Mouse (Mus musculus) MEL (cell line): ENCODE data around the gene Tdp1.

Source experiments
- BHLHE40 ChIP-seq: IDR thresholded peaks from 2 replicates; pipeline ENCODE4 v1.6.1; 2012; ENCODE audit warnings: low read depth, mild to moderate bottlenecking, inconsistent platforms, low read length, improper control_type of control experiment, borderline replicate concordance
- CHD1 ChIP-seq: IDR thresholded peaks from 2 replicates; pipeline ENCODE4 v1.6.1; 2012; ENCODE audit warnings: low read depth, mild to moderate bottlenecking, inconsistent platforms, low read length, improper control_type of control experiment
- CTCF ChIP-seq, 3 experiments: IDR thresholded peaks in 2 of 3; conservative IDR thresholded peaks in 1 of 3; 2 replicates each; pipeline ENCODE4 v1.5.1; 2011 to 2012; ENCODE audit warnings: low read length in 3 of 3, low read depth in 2 of 3, mild to moderate bottlenecking in 2 of 3, improper control_type of control experiment in 1 of 3, inconsistent platforms in 1 of 3, mixed read lengths in 1 of 3, moderate library complexity in 1 of 3; ENCODE audit not compliant: control insufficient read depth in 1 of 3, insufficient read depth in 1 of 3, poor library complexity in 1 of 3, severe bottlenecking in 1 of 3
- E2F4 ChIP-seq: IDR thresholded peaks from 2 replicates; pipeline ENCODE4 v1.6.1; 2011; ENCODE audit warnings: low read depth, low read length, improper control_type of control experiment, borderline replicate concordance
- GABPA ChIP-seq: IDR thresholded peaks from 2 replicates; pipeline ENCODE4 v1.6.1; 2012; ENCODE audit warnings: low read depth, mild to moderate bottlenecking, inconsistent platforms, low read length, improper control_type of control experiment, moderate library complexity
- HCFC1 ChIP-seq: IDR thresholded peaks from 2 replicates; pipeline ENCODE4 v1.6.1; 2012; ENCODE audit warnings: low read depth, mild to moderate bottlenecking, inconsistent platforms, low read length, improper control_type of control experiment, moderate library complexity
- MAFK ChIP-seq: IDR thresholded peaks from 2 replicates; pipeline ENCODE4 v1.6.1; 2011; ENCODE audit warnings: low read depth, mild to moderate bottlenecking, low read length, improper control_type of control experiment, borderline replicate concordance
- MAX ChIP-seq: IDR thresholded peaks from 2 replicates; pipeline ENCODE4 v1.6.1; 2011; ENCODE audit warnings: low read length, improper control_type of control experiment
- POLR2A ChIP-seq, 2 experiments: IDR thresholded peaks; 2 replicates each; pipeline ENCODE4 v1.6.1; 2011 to 2012; ENCODE audit warnings: low read length in 2 of 2, mild to moderate bottlenecking in 2 of 2, control low read depth in 1 of 2, improper control_type of control experiment in 1 of 2, low read depth in 1 of 2, moderate library complexity in 1 of 2; ENCODE audit not compliant: control insufficient read depth in 1 of 2, insufficient read depth in 1 of 2, poor library complexity in 1 of 2

DNA sequence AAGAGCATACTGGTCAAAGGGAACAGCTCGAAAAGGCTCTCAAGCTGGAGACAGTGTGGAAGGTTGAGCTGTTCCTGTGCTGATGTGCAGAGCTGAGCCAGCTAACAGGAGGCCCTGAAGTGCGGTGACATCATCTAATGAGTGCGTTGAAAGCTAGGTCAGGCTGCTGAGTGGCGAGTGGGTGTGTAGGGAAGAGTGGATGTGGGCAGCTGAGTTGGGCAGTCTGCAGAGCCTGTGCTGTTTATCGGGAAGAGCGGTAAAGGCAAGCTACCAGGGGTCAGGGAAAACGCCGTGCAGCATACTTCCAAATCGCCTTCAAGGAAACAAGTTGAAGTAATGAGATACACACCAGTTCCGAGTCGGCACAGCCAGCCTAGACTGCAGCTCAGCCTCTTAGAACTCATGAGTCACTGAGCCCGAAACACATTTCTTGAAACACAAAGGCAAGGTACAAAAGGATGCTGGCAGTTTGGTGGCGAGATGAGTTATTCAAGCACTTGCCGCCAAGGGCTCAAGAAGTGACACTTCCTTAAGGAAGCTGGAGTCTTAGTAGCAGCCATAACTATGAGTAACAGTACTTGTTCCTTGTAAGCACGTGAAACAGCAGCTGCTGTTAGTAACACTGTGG is 33.6 kb downstream of the Tdp1 start:
- TF ChIP-seq CTCF (IDR thresholded peaks at IDR 0.05 in 2 of 3, conservative IDR thresholded peaks at IDR 0.05 in 1 of 3; ENCODE audit: control insufficient read depth in 1 of 3, insufficient read depth in 1 of 3, low read depth in 2 of 3, low read length in 3 of 3, poor library complexity in 1 of 3, severe bottlenecking in 1 of 3), result no peak
- no peak for TF ChIP-seq HCFC1
- TF ChIP-seq CHD1, result no peak
- no peak for TF ChIP-seq MAFK
- no peak for TF ChIP-seq MAX
- no peak for TF ChIP-seq E2F4
- no peak for TF ChIP-seq BHLHE40
- no peak for TF ChIP-seq GABPA
- no peak for TF ChIP-seq POLR2A (IDR thresholded peaks at IDR 0.05; ENCODE audit: control insufficient read depth in 1 of 2, insufficient read depth in 1 of 2, low read depth in 1 of 2, low read length in 2 of 2, poor library complexity in 1 of 2)
